Mouse (Mus musculus) forebrain, embryonic 14.5 days (tissue): ENCODE data around the gene Rsc1a1. TPM values are rescaled to one million over a fixed set of nuclear protein-coding genes. Genes with fewer than 3 reads are reported as not detected.
A peak's percentile ranks its signal among the peaks of the same experiment; 100 is the strongest.

Source experiments
- ATAC-seq: fragments of 200-750 bp; cut with Nextera tagmentation; 2 replicates; pipeline ENCODE4 v1.8.0; 2017; ENCODE audit warnings: mild to moderate bottlenecking, moderate library complexity
- DNase-seq: peaks from one replicate; pipeline ENCODE4 v3.0.0-alpha.2; 2015; ENCODE audit warnings: low spot score
- H3K27ac ChIP-seq: fragments of 300-500 bp; sonication (generic); 2 replicates; pipeline ENCODE4 v1.5.1; 2014; ENCODE audit warnings: low read depth, mild to moderate bottlenecking, control low read depth, low read length, moderate library complexity
- H3K27me3 ChIP-seq: fragments of 300-500 bp; sonication (generic); replicated peaks from 2 replicates; pipeline ENCODE4 v1.6.1; 2014; ENCODE audit warnings: low read length, control low read depth, mixed read lengths; ENCODE audit not compliant: control insufficient read depth, insufficient read depth
- H3K36me3 ChIP-seq: fragments of 300-500 bp; sonication (generic); 2 replicates; pipeline ENCODE4 v1.6.1; 2014; ENCODE audit warnings: low read length, control low read depth; ENCODE audit not compliant: control insufficient read depth, insufficient read depth
- H3K4me1 ChIP-seq: fragments of 300-500 bp; sonication (generic); 2 replicates; pipeline ENCODE4 v1.6.1; 2014; ENCODE audit warnings: antibody characterized with exemption, low read length, control low read depth; ENCODE audit not compliant: control insufficient read depth, insufficient read depth
- H3K4me2 ChIP-seq: fragments of 300-500 bp; sonication (generic); 2 replicates; pipeline ENCODE4 v1.6.1; 2014; ENCODE audit warnings: mild to moderate bottlenecking, control low read depth, low read length
- H3K4me3 ChIP-seq: fragments of 300-500 bp; sonication (generic); 2 replicates; pipeline ENCODE4 v1.5.1; 2014; ENCODE audit warnings: low read depth, low read length, control low read depth
- H3K9ac ChIP-seq: fragments of 300-500 bp; sonication (generic); 2 replicates; pipeline ENCODE4 v1.6.1; 2014; ENCODE audit warnings: mild to moderate bottlenecking, low read length, control low read depth, moderate library complexity
- H3K9me3 ChIP-seq: fragments of 300-500 bp; sonication (generic); replicated peaks from 2 replicates; pipeline ENCODE4 v1.6.1; 2016; ENCODE audit warnings: low read length, control low read depth, mixed read lengths; ENCODE audit not compliant: control insufficient read depth
- WGBS: fragments of 180-500 bp; shearing (Covaris S2); extraction: QIAGEN DNeasy Blood & Tissue Kit; methylation state at CpG from one replicate; pipeline ENCODE4 v1.1.7; 2014; 5-methylcytosine and 5-hydroxymethylcytosine counted together
- polyA plus RNA-seq: library from polyadenylated mRNA; unstranded; fragments of >200 nt; fragmentation: Nextera tagmentation; extraction: Ambion mirVana; gene quantifications from 2 replicates; pipeline ENCODE4 v1.2.1, GENCODE M21; 2014

Rsc1a1 gene
- polyA plus RNA-seq, 1 experiment from 2014 or later = 2.5 TPM

DNA sequence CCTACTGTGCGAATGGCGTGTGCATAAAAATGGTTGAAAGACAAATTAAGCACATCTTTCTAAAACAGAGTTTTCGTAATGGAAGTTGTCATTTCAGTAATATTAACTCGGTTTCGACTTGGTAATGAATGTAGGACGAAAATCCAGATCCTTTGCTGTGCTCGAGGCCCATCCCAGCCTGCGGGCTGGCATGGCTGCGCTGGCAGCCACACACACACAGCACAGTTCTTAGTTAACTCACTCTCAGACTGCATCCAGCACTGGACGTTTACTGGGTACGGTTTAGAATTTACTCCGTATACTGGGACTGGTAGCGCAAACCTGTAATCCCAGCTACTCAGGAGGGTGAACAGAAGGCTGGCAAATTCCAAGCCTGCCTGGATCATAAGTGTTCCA, 38.3 kb upstream of the Rsc1a1 start:
- peak overlapping the region; percentile 96 for H3K4me3 ChIP-seq
- H3K27me3 ChIP-seq = no peaks in the 10 kb centered on the region
- H3K36me3 ChIP-seq = 0 out of 2 replicates have a peak, but pooled peaks cover 4% of the 10 kb centered on the region
- H3K4me1 ChIP-seq = peaks cover 13% of the 10 kb centered on the region
- H3K27ac ChIP-seq = peak overlapping the region; percentile 91; the same call in 1 of the 2 replicates
- WGBS = 7% methylated on average over 13 of the region's 13 CpGs
- no peak for DNase-seq
- ATAC-seq = peak; percentile 63
- peak overlapping the region; percentile 91 for H3K4me2 ChIP-seq
- peak overlapping the region; percentile 96 for H3K9ac ChIP-seq
- no peaks in the 10 kb centered on the region for H3K9me3 ChIP-seq

DNA sequence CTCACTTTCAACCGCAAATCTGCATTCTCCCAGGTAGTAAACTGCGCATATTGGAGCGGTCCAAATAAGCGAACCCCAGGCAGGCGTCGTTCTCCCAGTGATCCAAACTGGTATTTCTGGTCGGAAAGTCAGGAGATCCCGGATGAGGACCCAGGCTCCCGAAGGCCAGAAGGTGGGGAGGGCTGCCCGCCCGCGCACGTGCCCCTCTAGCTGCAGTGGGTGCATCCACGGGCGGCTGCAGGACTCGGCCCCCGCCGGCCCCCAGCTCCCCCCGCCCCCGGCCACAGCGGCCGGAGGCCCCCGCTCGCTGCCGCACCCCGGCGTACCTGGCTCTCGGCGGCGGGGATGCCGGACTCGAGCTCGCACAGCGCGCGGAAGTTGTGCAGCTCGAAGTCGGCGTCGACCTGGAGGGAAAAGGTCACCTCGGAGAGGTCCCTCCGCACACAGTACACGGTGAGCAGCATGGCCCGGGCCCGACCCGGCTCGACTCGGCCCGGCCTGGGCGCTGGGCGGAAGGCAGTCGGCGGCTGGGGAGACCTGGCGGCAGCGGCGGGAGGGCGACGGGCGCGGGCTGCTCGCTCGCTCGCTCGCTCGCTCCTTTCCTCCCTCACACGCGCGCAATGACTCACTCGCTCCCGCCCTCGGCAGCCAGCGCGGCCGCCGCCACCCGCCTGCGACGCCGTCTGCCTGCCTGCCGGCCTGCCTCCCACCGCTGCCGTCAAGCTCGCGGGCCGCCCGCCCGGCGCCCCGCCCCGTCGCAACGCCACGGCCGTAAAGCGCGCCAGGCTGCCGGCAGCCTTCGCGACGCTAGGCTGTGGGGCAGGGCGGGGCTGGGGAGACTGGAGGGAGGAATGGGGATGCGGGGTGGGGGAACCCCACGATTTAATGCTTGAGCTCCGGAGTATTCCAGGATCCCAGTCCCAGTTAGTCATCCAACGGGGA, 37.6 kb upstream of the Rsc1a1 start, which contains the start of gene Ddi2:
TSS of gene Ddi2 (minus strand) at position 689 of the 942 bp plus-strand sequence.
- peak within 1 kb of the TSS; percentile 91 for H3K27ac ChIP-seq
- peak within 1 kb of the TSS; percentile 96 for H3K4me3 ChIP-seq
- under 1% methylated on average over 103 of the region's 105 CpGs for WGBS
- H3K9ac ChIP-seq = peak within 1 kb of the TSS; percentile 96
- 0 out of 2 replicates have a peak, but pooled peaks cover 4% of the 10 kb centered on the region for H3K36me3 ChIP-seq
- DNase-seq (peak; percentile 94), ATAC-seq (peak; percentile 90)
- no peaks in the 10 kb centered on the region for H3K27me3 ChIP-seq
- H3K9me3 ChIP-seq = no peaks in the 10 kb centered on the region
- peaks cover 13% of the 10 kb centered on the region for H3K4me1 ChIP-seq
- H3K4me2 ChIP-seq = peak within 1 kb of the TSS; percentile 91

DNA sequence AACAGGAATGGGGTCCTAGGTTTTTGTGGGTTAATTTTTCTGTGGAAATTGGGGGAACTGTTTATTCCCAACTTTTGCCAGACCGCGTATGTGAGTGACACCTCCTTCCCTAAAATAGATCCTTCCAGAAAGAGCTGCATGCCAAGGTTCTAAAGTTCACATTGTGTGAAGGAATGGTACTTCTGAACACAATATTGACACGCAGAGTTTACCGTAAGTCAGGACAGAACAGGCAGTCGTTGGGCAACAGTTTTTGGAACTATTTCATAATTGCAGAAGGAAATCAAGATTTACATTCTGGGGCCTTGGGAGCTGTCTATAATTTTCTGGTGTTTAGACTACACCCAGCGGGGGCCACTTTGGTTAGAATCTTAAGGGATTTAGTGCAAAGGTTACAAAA, 36.6 kb upstream of the Rsc1a1 start:
- 81% methylated on average over 6 of the region's 6 CpGs for WGBS

DNA sequence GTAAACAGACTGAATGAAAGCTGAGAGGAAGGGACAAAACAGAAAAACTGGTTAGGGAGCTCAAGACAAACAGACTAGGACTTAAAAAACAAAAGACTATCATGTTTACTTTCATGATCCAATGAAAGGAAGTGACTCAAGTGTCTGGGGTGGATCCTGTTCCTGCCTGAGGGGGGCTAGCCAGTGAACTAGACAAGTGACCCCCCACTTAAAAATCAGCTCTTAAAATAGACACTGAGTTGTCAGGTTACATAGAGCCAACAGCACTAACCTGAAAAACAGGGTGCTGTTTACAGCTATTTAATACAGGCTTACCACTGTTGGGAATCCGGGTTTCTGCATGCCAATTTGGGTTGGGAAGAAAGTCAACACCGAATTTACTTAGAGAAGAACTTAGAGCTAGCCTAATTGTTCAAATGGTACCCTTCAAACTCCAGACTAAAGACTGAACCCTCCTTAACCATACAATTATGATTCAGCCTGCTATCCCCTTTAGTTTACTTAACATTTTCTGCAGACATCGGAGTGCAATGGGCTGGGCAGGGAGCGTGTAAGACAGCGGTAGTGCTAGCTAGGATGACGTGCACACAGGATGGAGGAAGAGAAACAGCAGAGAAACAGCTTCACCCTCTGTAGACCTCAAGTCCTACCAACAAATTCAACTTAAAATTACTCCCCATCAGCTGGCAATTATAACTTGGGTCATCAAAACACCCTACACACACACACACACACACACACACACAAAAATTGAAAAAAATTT, 35.5 kb upstream of the Rsc1a1 start:
- H3K9ac ChIP-seq = no peak overlapping the region
- no peak for ATAC-seq
- H3K27ac ChIP-seq = no peak overlapping the region
- H3K4me2 ChIP-seq = no peak overlapping the region
- H3K9me3 ChIP-seq = no peaks in the 10 kb centered on the region
- WGBS = 85% methylated on average over 6 of the region's 6 CpGs
- DNase-seq = no peak
- H3K4me3 ChIP-seq = no peak overlapping the region; the same call in 1 of the 2 replicates
- peaks cover 13% of the 10 kb centered on the region for H3K4me1 ChIP-seq
- H3K36me3 ChIP-seq = 0 out of 2 replicates have a peak, but pooled peaks cover 4% of the 10 kb centered on the region
- H3K27me3 ChIP-seq = no peaks in the 10 kb centered on the region

More for the DNA sequence above, 36.6 kb upstream of the Rsc1a1 start:
- Histone ChIP-seq H3K27ac (no peak overlapping the region), H3K4me1 (peaks cover 13% of the 10 kb centered on the region), H3K36me3 (0 out of 2 replicates have a peak, but pooled peaks cover 4% of the 10 kb centered on the region), H3K27me3 (no peaks in the 10 kb centered on the region), H3K4me2 (peak overlapping the region; percentile 91), H3K9ac (peak overlapping the region; percentile 96), H3K9me3 (no peaks in the 10 kb centered on the region), H3K4me3 (peak overlapping the region; percentile 96)
- DNase-seq (no peak), ATAC-seq (no peak)

DNA sequence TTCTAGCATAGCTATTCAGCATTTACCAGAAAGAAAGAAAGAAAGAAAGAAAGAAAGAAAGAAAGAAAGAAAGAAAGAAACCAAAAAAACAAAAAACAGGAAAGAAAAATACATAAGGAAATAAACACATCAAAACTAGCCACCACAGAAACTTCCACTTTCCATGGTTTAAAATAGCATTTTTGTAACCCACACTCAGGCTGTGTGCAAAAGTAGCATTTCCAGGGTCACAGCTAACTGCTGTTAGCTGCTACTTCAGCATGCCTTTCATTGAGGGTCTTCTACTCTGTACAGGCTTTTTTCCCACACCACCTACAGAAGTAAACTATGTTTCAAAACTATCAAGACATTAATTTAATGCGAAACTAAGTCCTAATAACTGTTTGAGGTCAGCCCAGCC, 33.9 kb upstream of the Rsc1a1 start:
- Histone ChIP-seq H3K4me1 (peaks cover 13% of the 10 kb centered on the region), H3K4me2 (no peak overlapping the region), H3K27ac (no peak overlapping the region), H3K9me3 (no peaks in the 10 kb centered on the region), H3K36me3 (0 out of 2 replicates have a peak, but pooled peaks cover 4% of the 10 kb centered on the region), H3K27me3 (no peaks in the 10 kb centered on the region), H3K4me3 (no peak overlapping the region), H3K9ac (no peak overlapping the region)
- DNase-seq (no peak), ATAC-seq (no peak)
- WGBS = 90% methylated on average over 1 of the region's 1 CpGs

DNA sequence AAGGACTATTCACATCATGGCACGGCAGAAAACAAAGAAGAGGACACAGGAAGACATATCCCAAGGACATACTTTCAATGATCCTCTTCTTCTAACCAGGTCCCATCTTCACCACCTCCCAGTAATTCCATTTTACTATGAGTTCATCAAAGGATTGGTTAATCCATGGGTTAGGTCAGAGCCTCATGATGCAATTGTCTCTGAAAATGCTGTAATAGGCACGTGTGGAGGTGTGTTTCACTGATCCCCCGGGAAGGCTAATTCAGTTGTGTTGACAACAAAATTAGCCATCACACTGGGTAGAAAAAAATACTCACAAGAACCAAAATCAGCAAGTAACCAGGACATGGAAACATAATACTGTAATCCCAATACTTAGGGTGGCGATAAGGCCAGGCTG, 32.2 kb upstream of the Rsc1a1 start:
- Histone ChIP-seq H3K9me3 (no peaks in the 10 kb centered on the region), H3K36me3 (0 out of 2 replicates have a peak, but pooled peaks cover 11% of the 10 kb centered on the region), H3K27ac (no peak overlapping the region), H3K4me1 (peaks cover 13% of the 10 kb centered on the region), H3K4me2 (no peak overlapping the region), H3K9ac (no peak overlapping the region), H3K27me3 (no peaks in the 10 kb centered on the region), H3K4me3 (no peak overlapping the region)
- 85% methylated on average over 4 of the region's 4 CpGs for WGBS
- DNase-seq (no peak), ATAC-seq (no peak)

DNA sequence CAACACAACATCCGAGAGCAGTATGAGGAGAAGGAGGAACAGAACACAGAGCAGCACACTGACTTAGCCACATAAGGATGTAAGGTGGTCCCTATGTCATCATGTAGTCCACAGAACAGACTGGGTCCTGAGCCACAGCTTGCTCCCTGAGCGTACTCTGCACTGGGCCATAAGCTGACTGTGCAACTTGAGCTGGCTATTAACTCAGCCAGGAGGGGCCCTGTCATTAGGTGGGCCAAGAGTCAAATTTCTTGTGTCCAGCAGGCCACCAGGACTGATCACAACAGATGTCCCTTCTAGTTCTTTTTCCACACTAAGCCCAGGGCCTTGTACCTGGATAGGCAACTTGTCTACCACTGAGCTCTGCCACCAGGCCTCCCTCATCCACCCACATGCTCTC, 29.6 kb upstream of the Rsc1a1 start:
- Histone ChIP-seq H3K36me3 (peaks cover 32% of the 10 kb centered on the region), H3K4me1 (no peaks in the 10 kb centered on the region), H3K4me2 (no peak overlapping the region), H3K9ac (no peak overlapping the region), H3K27ac (no peak overlapping the region), H3K27me3 (no peaks in the 10 kb centered on the region), H3K4me3 (no peak overlapping the region), H3K9me3 (no peaks in the 10 kb centered on the region)
- ATAC-seq (no peak), DNase-seq (no peak)
- 83% methylated on average over 2 of the region's 2 CpGs for WGBS

DNA sequence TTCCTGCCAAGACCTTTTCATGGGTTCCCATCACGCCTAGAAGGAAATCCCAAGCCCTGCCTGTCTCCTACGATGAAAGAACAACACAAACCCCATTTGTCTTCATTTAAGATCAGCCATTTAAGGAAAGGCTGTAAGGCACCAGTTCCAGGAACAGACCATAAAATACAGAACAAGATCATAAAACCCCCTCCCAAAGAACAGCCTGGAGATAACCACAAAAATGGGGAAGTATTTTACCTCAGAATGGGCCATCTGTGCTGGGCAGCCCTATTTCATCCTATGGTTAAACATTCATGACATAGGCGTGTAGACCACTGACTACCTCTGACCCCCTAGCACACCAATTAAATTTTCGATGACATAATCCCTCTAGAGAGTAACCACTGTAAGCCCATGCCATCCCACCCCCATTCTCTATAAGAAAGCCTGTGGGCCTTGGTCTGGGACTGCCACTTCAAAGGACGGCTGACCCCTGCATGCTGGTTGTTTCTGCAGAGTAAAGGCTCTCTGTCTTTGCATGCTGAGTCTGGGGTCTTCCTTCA, 28.3 kb upstream of the Rsc1a1 start:
- 90% methylated on average over 5 of the region's 5 CpGs for WGBS
- DNase-seq (no peak), ATAC-seq (no peak)
- Histone ChIP-seq H3K4me1 (no peaks in the 10 kb centered on the region), H3K27me3 (no peaks in the 10 kb centered on the region), H3K36me3 (peaks cover 42% of the 10 kb centered on the region), H3K4me2 (no peak overlapping the region), H3K9me3 (no peaks in the 10 kb centered on the region), H3K9ac (no peak overlapping the region), H3K27ac (no peak overlapping the region), H3K4me3 (no peak overlapping the region)
